Comparison of ENCODE assay signal across 27 mouse cellular contexts in genomic region chr14:118611714-118612113, GRCm38 (mm10).
A peak's percentile ranks its signal among the peaks of the same experiment; 100 is the strongest.
DNase-seq lines count a peak whose midpoint lies in the region; ATAC-seq and TF ChIP-seq lines count a peak whose summit lies in the region.
"Had no signal": no experiment of that assay in that cellular context is flagged by ENCODE, and none has a peak within 500 bp of the region (broad histone marks: within the 10 kb centered on the region; RNA-seq: fewer than 3 reads in every experiment).

No protein-coding gene starts in this region.

- no peak overlapping the region for H3K27ac ChIP-seq in intestine, postnatal 0 days (ENCODE audit: low read depth, low read length)
- H3K27ac ChIP-seq in lung, postnatal 0 days (ENCODE audit: low read length), result no peak overlapping the region
- H3K27ac ChIP-seq: forebrain, embryonic 13.5 days; hindbrain, embryonic 10.5 days; hindbrain, embryonic 15.5 days; kidney, postnatal 0 days; liver, embryonic 14.5 days had no signal

- TF ChIP-seq CTCF in intestine, postnatal 0 days (IDR thresholded peaks at IDR 0.05; ENCODE audit: low read depth), result no peak
- no peak for TF ChIP-seq CTCF in lung, postnatal 0 days (IDR thresholded peaks at IDR 0.05)

- WGBS in intestine, postnatal 0 days, result 38% methylated on average over 17 of the region's 17 CpGs
- WGBS in lung, postnatal 0 days, result 30% methylated on average over 17 of the region's 17 CpGs

- H3K4me3 ChIP-seq in intestine, postnatal 0 days (ENCODE audit: low read depth, low read length), result no peak overlapping the region
- H3K4me3 ChIP-seq in lung, postnatal 0 days (ENCODE audit: low read depth, low read length), result no peak overlapping the region
- H3K4me3 ChIP-seq: forebrain, embryonic 13.5 days; hindbrain, embryonic 10.5 days; hindbrain, embryonic 15.5 days had no signal

- ATAC-seq in common myeloid progenitor, adult 5-6 weeks (replicated peaks; ENCODE audit: low read depth, poor library complexity, severe bottlenecking), result 0 out of 2 replicates have a peak, but pooled peaks have one; percentile 30
- peak; percentile 31; the same call in 1 of the 2 replicates for ATAC-seq in intestine, postnatal 0 days
- peak; percentile 85 for ATAC-seq in lung, postnatal 0 days
- peak; percentile 24; the same call in 1 of the 2 replicates for ATAC-seq in megakaryocyte progenitor cell, adult 5-6 weeks (replicated peaks; ENCODE audit: poor library complexity)
- no peak for ATAC-seq in megakaryocyte, adult 5-6 weeks (ENCODE audit: poor library complexity, severe bottlenecking)
- ATAC-seq: forebrain, embryonic 13.5 days; midbrain, embryonic 16.5 days; Patski had no signal

- no peak for TF ChIP-seq EP300 in lung, postnatal 0 days (IDR thresholded peaks at IDR 0.05)

- no peaks in the 10 kb centered on the region for H3K36me3 ChIP-seq in intestine, postnatal 0 days (ENCODE audit: control insufficient read depth, insufficient read depth)
- H3K36me3 ChIP-seq in lung, postnatal 0 days (ENCODE audit: insufficient read depth, low read length), result no peaks in the 10 kb centered on the region
- H3K36me3 ChIP-seq: hindbrain, embryonic 15.5 days had no signal

- H3K9me3 ChIP-seq in intestine, postnatal 0 days (ENCODE audit: control insufficient read depth), result no peaks in the 10 kb centered on the region
- no peaks in the 10 kb centered on the region for H3K9me3 ChIP-seq in lung, postnatal 0 days (ENCODE audit: low read length)
- H3K9me3 ChIP-seq: forebrain, embryonic 13.5 days; hindbrain, embryonic 10.5 days; hindbrain, embryonic 15.5 days had no signal

- H3K9ac ChIP-seq in intestine, postnatal 0 days (ENCODE audit: low read depth, low read length), result no peak overlapping the region
- H3K9ac ChIP-seq in lung, postnatal 0 days (replicated peaks; ENCODE audit: low read depth), result no peak overlapping the region
- H3K9ac ChIP-seq: forebrain, embryonic 13.5 days; hindbrain, embryonic 15.5 days; liver, embryonic 14.5 days had no signal

- H3K27me3 ChIP-seq in intestine, postnatal 0 days (replicated peaks; ENCODE audit: control insufficient read depth, insufficient read depth, low read length), result no peaks in the 10 kb centered on the region
- no peaks in the 10 kb centered on the region for H3K27me3 ChIP-seq in lung, postnatal 0 days (replicated peaks; ENCODE audit: insufficient read depth, low read length)
- H3K27me3 ChIP-seq: forebrain, embryonic 13.5 days; hindbrain, embryonic 15.5 days; Patski had no signal

- DNase-seq in lung, postnatal 0 days (ENCODE audit: low spot score), result peak; percentile 82
- no peak for DNase-seq in thymus, postnatal 25 days
- no peak for DNase-seq in adrenal gland, postnatal 25 days
- DNase-seq in kidney, adult 11 months, result no peak
- DNase-seq: adrenal gland, postnatal 36 days; cerebellum, adult 2 months; cerebellum, postnatal 25 days; gastrocnemius, postnatal 14 days; heart, postnatal 14 days; kidney, adult 2 months; layer of hippocampus, adult 9-11 months; liver; right cerebral cortex, adult 18-20 months; spleen, adult 18-20 months; thymus, postnatal 14 days had no signal

- peak overlapping the region; percentile 10; the same call in 1 of the 2 replicates for H3K4me2 ChIP-seq in intestine, postnatal 0 days (replicated peaks; ENCODE audit: low read depth)
- H3K4me2 ChIP-seq in lung, postnatal 0 days (replicated peaks; ENCODE audit: low read depth, low read length), result peak overlapping the region; percentile 30; the same call in 1 of the 2 replicates
- H3K4me2 ChIP-seq: forebrain, embryonic 13.5 days; hindbrain, embryonic 15.5 days; midbrain, embryonic 11.5 days had no signal

- no peaks in the 10 kb centered on the region for H3K4me1 ChIP-seq in intestine, postnatal 0 days (replicated peaks; ENCODE audit: control insufficient read depth, insufficient read depth, low read length)
- H3K4me1 ChIP-seq in lung, postnatal 0 days (ENCODE audit: insufficient read depth, low read depth, low read length), result no peaks in the 10 kb centered on the region; the same call in 1 of the 2 replicates
- H3K4me1 ChIP-seq: hindbrain, embryonic 10.5 days; hindbrain, embryonic 15.5 days had no signal
